Mouse (Mus musculus): ENCODE results near the gene Parp12.

Gene Parp12

DNA sequence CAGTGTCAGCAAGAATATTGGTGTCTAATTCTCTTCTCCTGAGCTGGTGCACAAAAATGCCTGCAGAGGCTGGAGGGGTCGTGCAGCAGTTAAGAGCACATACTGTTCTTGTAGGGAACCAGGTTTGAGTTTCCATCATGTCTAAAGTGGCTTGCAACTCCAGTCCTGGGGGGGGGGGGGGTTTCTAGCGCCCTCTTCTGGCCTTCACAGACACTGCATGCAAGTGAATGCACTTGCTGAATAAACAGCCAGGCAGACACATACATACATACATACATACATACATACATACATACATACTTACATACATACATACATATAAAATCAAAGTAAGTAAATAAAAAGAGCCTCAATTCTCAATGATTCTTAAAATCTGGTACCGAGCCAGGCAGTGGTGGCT, 59.8 kb downstream of the Parp12 start:
- DNase-seq (ENCODE audit: extremely low read depth, low read depth, low spot score), result no peak

DNA sequence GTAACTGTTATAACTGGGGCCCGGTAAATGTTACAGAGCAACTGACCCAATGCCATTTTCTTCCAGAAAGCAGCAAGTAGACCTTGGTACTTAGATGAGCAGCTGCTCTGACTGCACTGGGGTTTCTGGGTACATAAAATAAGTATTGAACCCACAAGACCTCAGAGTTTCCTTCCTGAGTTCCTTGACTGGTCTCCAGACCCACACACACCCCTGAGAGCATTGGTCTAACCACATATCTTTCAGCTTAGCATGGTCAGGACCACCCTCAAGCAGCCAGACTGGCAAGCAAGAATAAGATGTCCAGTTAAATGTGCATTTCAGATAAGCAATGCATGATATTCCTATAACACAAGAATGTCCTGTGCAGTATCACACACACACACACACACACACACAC, 61.0 kb downstream of the Parp12 start:
- no peak for DNase-seq (ENCODE audit: extremely low read depth, low read depth, low spot score)

DNA sequence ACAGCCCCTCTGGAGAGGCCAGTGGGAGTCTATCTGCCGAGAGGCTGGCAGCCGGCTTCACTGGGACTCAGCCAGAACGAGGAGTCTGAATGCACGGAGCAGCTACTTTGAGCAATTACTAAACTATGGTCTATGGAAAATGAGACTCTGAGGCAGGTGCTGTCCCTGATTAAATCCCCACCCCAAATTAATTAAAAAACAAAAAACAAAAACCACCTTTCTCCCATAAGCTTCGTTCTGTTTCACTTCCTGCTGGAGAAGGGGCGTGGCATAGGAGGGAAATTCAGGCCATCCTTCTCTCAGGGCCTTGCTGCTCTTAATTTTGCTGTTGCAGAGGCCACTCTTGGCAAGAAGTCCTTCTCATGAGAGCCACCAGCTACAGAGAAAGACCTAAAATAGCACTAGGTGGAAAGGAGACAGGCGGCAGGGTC, 62.3 kb downstream of the Parp12 start:
- DNase-seq (ENCODE audit: extremely low read depth, low read depth, low spot score), result no peak

DNA sequence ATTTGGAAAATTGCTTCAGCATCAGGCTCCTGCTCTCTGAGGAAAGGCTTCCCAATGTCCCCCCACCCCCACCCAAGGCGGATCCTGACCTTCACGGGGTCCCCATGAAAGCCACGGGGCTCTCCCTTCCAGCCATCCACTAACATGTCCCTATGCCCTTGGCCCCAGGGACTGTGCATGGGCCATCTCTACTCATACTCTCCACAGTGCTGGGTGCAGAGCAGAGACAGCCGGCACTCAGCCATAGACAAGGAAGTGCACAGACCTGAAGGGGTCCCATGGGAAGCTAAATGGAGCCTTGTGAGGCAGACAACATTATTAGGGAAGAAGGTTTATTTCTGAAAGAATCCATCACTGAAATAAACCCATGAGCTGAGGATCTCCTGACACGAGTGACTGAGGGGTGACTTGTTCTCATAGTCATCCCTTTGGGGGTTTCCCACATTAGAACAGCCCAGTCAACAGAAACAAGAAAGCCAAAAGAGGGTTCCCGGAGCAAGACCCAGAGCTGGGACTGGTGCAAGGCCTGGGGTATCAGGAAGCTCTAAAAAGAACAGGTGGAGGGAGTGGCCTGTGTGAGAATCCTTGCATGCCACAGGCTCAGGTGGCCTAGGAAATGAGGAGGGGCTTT, 63.2 kb downstream of the Parp12 start:
- no peak for DNase-seq (ENCODE audit: extremely low read depth, low read depth, low spot score)

DNA sequence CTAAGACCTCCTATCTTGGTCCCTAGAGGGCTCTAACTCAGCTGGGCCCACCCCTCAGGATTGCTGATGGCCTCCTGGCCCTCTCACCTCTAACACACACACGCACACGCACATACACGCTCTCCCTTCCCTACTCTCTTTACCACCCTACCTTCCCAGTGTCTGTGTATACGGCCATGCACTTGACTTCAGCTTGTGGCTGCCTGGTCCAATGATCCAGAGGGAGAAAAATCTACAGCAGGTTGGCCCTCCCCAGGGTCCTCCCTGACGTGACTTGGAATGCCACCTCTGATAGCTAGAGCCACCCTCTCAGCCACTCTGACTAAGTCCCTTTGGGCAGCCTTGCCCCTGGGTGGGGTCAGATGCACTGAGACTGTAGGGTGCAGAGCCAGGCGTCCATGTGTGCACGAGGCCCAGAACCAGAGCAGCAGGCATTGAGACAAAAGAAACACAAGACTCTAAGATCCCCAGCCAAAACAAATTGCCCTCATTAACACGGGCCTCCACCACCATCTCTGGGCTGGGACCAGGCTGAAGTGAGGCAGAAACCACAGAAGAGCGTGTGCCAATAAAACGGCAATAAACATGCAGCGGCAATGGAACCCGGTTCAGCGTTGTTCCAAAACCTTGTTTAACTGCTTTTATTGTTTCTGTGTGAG, 63.8 kb downstream of the Parp12 start:
- no peak for DNase-seq (ENCODE audit: extremely low read depth, low read depth, low spot score)

DNA sequence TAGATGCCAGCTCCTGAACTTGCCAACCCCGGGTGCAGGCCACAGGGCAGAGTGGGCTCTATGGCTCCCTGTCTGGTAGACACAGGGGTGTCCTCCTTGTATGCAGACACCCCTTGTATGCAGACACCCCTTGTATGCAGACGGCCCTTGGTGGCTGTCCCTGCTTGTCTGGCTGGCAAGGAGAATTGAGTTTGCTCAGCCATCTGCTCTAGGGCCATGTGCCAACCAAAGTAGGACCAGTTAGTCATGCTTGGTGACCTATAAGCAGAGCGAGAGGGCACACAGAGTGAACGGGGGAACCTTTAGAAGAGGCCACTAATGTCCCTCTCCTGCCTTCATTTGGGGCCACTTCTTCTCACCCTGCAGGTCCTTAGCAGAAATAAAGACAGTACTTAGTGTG, 65.5 kb downstream of the Parp12 start:
- no peak for DNase-seq (ENCODE audit: extremely low read depth, low read depth, low spot score)

DNA sequence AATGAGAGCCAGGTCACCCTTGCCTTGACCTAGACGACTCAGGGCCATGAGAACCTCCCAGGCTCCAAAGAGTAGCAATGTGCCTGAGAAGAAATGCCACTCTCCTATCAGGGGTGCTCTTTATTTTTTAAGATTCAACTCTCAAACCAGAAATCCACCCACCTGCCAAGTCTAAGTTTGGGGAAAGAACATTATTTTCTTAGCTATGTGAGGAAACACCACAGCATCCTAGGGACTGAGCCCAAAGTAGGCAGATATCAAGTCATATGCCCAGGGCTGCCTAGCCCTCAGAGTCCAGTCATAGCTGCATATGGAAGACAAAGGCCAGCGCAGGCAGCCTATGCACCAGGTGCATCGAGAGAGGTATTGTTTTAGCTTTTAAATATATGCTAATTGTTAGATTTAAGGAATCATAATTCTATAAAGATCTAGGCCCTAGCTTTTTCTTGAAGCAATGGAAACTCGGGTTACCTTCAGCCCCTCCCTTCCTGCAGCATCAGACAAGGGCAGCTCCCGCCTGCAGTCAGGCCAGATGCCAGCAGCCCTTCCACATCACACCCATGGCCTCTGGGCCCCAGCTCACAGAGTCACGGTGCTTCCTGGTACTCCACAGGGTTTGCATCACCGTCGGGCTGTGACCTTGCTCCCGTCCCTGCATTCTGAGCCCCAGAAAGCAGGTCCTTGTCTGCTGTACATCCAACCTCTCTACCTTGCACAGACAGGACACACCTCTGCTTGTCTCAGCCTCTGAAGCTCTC, 66.2 kb downstream of the Parp12 start:
- no peak for DNase-seq (ENCODE audit: extremely low read depth, low read depth, low spot score)

DNA sequence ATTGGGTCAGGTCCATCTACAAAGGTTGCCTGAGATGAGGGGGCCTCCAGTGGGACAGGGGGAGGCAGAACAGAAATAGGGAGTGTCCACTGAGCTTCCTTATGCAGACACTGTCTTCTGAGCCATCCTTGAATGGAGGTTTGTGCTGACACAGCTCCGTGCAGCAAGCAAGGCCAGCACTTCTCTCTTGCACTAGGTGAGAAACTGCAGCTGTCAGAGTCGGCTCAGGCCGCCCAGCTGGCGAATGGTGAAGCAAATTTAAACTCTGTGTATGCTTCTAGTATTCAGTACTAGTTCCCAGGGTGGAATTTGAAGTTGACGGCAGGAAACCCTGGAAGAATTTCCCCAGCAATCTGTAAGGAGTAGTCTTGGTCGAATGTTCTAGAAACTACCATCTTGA, 67.3 kb downstream of the Parp12 start:
- no peak for DNase-seq (ENCODE audit: extremely low read depth, low read depth, low spot score)

DNA sequence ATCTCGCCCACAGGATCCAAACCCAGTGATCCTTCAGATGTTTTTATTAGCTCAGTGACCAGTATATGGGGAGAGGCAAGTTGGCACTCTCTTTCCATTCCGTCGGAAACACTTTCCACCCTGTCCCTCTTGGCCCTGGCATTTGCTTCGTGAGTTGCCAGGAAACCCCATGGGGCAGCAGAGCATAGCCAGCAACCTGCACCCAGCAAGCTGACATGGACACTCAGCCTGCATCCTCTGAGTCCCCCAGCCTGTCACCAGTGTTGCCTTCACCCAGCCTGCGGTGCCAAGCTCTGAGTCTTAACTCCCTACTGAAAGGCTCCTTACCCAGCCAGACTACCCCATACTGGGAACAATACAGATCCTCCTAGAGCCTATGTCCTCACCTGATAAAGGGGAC, 69.0 kb downstream of the Parp12 start:
- no peak for DNase-seq (ENCODE audit: extremely low read depth, low read depth, low spot score)

DNA sequence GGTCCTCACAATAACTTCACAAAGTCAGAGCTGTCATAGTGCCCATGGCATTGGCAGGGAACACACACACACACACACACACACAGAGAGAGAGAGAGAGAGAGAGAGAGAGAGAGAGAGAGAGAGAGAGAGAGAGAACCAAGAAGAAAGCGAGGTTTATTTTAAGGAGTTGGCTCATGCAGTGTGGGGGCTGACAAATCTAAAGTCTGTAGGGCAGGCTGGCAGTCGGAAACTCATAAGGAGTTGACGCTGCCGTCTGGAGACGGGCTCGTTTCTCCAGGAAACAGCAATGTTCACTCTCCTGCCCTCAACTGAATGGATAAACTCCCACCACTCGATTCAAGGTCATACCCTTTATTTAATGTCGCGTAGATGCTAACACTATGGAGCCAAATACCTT, 77.7 kb downstream of the Parp12 start:
- DNase-seq (ENCODE audit: extremely low read depth, low read depth, low spot score), result no peak
